Mouse (Mus musculus) adipocyte (in vitro differentiated cells): ENCODE results near the gene Ube2j1.

Source experiments
- DNase-seq: peaks from one replicate; pipeline ENCODE4 v3.0.0-alpha.2; 2016; ENCODE audit warnings: low spot score

Ube2j1 gene

DNA sequence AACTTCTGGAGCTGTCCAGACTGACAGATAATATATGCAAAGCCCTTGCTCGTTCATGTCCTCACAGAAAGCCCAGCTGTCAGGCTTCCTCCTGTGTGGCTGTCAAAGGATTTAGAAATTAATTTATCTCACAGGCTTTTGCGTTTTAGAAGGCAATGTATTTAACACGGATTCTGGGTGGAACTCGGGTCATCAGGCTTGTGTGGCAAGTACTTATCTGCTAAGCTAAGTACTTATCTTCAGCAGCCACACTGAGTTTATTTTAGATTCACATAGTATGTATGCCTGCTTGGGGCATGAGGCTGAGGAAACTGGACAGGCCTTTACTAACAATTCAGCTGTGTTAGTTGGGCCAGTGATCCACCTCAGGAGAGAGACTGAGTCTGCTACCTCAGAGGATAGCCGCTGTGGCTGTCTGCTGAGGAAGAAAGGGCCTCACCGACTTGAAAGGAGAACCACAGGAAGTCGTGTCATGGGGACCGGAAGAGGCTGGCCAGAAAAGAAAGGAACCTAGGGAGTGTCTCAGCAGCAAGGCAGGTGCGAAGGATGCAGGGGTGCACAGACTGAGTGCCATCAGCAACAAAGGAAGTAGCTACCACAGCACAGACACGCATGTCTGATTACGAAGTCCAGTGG lies 41.4 kb downstream of the Ube2j1 start:
- DNase-seq: no peak

DNA sequence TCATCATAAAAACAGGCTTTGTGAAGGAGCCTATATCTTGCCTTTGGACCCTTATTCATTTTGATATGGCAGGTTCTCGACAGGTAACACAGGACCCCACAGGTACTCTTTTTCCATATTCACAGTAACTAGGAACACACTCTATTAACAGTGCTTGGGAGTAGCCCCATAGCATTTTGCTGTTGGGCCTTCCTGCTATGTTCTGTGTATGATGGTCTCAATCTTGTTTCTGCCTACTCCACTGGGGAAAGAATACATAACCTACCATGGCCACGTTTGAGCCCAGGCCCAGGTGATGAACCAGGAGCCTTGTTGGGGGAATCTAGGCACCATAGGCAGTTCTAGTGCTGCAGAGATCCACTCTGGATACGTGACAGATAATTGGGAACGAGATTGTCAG lies 43.2 kb downstream of the Ube2j1 start:
- DNase-seq: no peak

DNA sequence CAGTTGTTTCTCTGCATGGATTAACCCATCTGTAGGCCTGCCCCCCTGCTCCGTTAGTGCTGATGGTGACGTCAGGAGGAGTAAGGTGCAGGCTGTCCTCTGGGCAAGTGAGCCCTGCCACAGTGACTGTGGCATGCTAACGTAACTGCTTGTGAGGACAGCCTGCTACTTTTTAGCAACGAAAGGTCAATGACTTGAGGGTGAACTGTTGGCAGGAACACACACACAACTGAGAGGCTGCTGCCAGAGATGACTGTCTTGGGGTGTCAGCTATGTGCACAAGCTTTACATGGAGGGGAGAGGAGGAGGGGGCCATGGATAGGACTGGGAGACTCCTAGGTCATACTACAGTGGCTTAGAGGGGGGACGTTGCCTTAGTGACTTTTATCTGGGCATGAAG lies 43.6 kb downstream of the Ube2j1 start:
- DNase-seq: peak; percentile 27

DNA sequence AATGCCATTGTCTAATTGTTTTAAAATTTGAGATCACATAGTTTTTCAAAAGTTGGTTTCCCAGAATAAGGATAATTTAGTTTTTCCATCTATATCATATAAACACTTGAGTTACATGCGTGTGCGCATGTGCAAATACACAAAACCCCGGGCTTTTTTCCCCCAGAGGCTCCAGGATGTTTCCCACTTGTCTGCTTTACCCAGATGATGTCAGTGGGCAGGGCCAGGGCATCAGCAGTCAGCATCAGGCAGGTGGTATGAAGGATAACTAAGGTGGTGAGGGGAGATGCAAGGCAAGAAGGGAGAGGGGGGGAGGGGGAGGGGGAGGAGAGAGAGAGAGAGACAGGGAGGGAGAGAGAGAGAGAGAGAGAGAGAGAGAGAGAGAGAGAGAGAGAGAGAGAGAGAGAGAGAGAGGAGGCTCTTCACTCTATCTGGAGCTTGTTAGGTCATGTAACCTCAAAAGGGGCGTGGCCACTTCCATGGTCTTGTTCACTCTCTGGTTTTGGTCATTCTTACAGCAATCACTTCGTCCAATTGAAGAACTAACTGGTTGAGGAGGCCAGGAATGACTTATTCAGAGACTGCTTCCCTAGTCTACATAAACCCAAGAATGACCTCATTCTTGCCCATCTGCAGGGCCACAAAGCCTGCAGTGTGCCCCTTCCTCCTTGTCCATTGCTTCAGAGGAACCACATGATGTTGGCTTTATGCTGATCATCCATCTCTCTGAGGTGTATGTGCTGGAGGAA lies 44.7 kb downstream of the Ube2j1 start:
- DNase-seq: no peak

DNA sequence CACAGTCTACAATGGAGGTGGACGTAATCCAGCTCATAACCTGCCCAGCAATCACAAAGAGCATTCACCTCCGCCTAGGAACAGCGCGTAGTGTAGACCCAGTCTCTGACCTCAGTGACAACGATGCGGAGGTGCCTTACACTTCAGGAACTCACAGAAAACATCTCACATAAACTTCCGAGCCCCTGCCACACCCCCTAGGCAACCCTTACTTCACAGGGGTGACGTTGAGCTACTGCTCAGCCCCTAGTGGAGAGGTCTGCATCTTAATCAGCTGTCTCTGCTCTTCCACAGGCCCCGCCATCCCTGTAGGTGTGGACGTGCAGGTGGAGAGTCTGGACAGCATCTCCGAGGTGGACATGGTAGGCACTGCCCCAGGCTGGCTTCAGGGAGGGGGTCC lies 45.9 kb downstream of the Ube2j1 start:
- no peak for DNase-seq

DNA sequence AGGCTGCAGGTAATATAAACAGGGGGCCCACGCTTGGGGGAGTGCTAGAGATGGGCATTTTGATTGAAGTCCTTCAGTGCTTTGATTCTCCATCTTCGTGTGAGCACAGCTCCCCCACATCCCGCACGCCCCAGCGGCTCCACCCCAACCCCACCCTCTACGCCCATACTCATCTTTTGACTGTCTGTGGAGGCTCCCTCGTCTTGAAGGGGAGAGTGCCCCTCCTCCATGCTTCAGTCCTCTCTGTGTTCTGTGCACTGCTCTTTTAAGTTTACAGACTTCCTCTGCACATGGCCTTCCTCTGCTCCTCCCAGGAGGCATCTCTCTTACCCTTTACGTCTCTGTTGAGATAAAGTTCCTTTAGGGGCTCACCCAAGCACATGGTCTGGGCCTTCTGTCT lies 46.5 kb downstream of the Ube2j1 start:
- DNase-seq: no peak

DNA sequence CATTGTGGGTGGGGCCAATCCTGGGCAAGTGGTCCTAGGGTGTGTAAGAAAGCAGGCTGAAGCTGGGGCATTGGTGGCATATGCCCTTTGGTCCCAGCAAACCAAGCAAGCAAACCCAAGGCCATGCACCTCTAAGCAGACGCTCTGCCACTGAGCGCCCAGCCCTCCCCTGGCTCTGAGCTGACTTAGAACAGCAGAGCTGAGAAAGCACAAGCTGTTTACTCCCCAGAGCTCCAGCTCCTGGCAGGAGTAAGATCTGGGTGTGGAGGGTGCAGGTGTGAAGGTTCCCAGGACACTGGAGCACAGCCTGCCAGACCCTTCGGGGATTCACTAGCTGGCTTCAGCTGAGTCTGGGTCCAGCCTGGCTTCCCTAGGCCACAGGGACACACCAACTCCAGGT lies 47.3 kb downstream of the Ube2j1 start:
- DNase-seq: no peak

DNA sequence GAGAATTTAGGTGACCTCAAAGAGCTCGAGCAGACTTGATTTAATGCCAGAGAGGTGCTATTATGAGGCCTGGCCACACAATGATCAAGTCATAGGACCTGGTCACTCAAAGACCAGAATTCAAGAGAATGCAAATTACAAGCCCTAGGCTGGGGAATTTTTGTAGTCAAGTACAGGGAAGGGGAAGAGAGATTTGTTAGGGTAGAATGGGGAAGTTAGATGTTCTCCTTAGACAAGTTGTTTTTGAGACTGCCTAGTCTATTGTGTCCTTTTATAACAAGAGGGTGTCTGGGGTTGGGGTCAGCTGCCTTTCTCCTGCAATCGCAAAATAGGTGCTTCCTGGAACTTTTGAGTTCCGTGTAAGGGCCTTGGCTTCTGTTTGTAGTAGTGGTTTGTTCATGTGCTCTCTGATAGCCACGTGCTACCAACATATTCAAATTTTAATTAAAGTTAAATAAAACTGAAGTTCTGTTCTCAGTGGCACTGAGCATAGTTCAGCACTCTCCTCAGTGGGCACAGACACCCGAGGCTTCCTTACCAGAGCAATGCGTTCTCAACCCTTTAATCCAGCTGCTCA lies 68.0 kb downstream of the Ube2j1 start:
- no peak for DNase-seq
